9 mouse cellular contexts compared by ENCODE assay signal in the genomic region with DNA sequence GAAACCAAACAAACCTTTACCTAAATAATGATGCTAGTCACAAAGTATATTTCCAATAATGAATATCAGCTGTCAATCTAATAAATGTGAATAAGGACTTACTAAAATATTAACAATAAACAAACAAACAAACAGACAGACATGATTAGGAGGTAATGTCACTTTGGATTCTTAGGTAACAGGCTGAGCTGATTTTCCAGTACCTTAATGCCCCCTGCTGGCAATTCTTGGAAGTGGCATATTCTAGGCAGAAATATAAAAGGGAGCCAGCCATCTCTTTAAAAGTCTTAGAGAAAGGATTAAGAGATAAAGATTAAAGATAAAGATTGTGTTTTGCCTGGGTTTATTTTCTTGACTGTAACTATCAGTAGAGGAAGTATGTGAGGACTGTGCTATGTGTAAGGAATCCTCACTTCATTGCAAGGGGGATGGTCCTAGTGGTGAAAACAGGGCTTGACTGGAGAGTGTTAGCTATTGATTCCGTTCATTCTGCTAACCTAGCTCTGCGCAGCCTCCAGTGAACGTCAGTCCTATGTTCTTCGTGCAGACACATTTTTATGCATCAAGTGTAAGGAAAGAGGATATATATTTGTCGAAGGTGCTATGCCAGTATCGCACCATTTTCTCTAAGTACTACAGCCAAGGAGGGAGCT.
DNase-seq lines count a peak whose midpoint lies in the region; ATAC-seq and TF ChIP-seq lines count a peak whose summit lies in the region.
"Had no signal": no experiment of that assay in that cellular context is flagged by ENCODE, and none has a peak within 500 bp of the region (broad histone marks: within the 10 kb centered on the region; RNA-seq: fewer than 3 reads in every experiment).

No protein-coding gene starts in this region.

- no peak for ATAC-seq in heart, embryonic 12.5 days (ENCODE audit: insufficient number of reproducible peaks, low FRiP score)
- no peak for ATAC-seq in Patski

- no peak overlapping the region for H3K27ac ChIP-seq in heart, embryonic 12.5 days (ENCODE audit: poor library complexity, severe bottlenecking)
- H3K27ac ChIP-seq: limb, embryonic 15.5 days had no signal

- no peak overlapping the region for H3K4me3 ChIP-seq in heart, embryonic 12.5 days
- H3K4me3 ChIP-seq: limb, embryonic 15.5 days had no signal

- H3K9me3 ChIP-seq in heart, embryonic 12.5 days (replicated peaks) = no peaks in the 10 kb centered on the region
- H3K9me3 ChIP-seq: limb, embryonic 15.5 days had no signal

- H3K36me3 ChIP-seq in heart, embryonic 12.5 days = no peaks in the 10 kb centered on the region
- H3K36me3 ChIP-seq: limb, embryonic 15.5 days had no signal

- 43% methylated on average over 6 of the region's 6 CpGs for WGBS in heart, embryonic 12.5 days

- no peak overlapping the region for H3K4me2 ChIP-seq in heart, embryonic 12.5 days
- H3K4me2 ChIP-seq: limb, embryonic 15.5 days had no signal

- no peak overlapping the region for H3K9ac ChIP-seq in heart, embryonic 12.5 days
- H3K9ac ChIP-seq: limb, embryonic 15.5 days had no signal

- peak; percentile 6 for DNase-seq in heart, adult 8-10 months (ENCODE audit: low spot score)
- DNase-seq in Patski (ENCODE audit: low read depth, low spot score) = peak; percentile 2
- peak; percentile 62 to 71 for DNase-seq in cerebellum, postnatal 4 days (ENCODE audit: low spot score in 2 of 2)
- peak; percentile 13 to 29 for DNase-seq in heart, postnatal 36 days
- peak; percentile 80 to 82 for DNase-seq in layer of hippocampus, postnatal 10 days (ENCODE audit: low spot score in 2 of 2)
- DNase-seq in mesoderm, embryonic 11.5 days (ENCODE audit: low read depth, low spot score) = peak; percentile 61
- peak; percentile 81 for DNase-seq in right cerebral cortex, postnatal 4 days

- in situ Hi-C loops in Patski (cut with MboI; ENCODE audit: low pct_unique_long_range_greater_than_20kb) = loop anchor here (5.0 to 10.0 kb wide), 3 partner anchors 846 to 1849 kb away; no protein-coding TSS in a partner anchor

- intact Hi-C loops in heart, postnatal 36 days (cut with DNase I) = loop anchor here (2.0 to 5.0 kb wide), 3 partner anchors 846 to 1849 kb away; no protein-coding TSS in a partner anchor

- TF ChIP-seq CTCF in Patski (IDR thresholded peaks at IDR 0.05) = peak; percentile 61

- H3K4me1 ChIP-seq in heart, embryonic 12.5 days (replicated peaks) = no peaks in the 10 kb centered on the region
- H3K4me1 ChIP-seq: limb, embryonic 15.5 days had no signal

- H3K27me3 ChIP-seq in heart, embryonic 12.5 days (replicated peaks) = no peaks in the 10 kb centered on the region
- H3K27me3 ChIP-seq in Patski = no peaks in the 10 kb centered on the region
- H3K27me3 ChIP-seq: limb, embryonic 15.5 days had no signal

- POLR2A ChIA-PET in Patski (lab: Charles Lee) = no interaction called here

- CTCF ChIA-PET in Patski (lab: Charles Lee) = interaction anchor here (1.0 to 1.2 kb wide), 2 partner anchors 9 to 848 kb away, joined by 3 read pairs; no protein-coding TSS in a partner anchor

Comparison
In these comparisons a context has a peak if more than half of its experiments do, and no peak if none do; other contexts are left out.
1. DNase-seq: peak in every context shown above with its lines; median percentile 81 in layer of hippocampus, postnatal 10 days; 81 in right cerebral cortex, postnatal 4 days; 66 in cerebellum, postnatal 4 days; 61 in mesoderm, embryonic 11.5 days; 21 in heart, postnatal 36 days; 6 in heart, adult 8-10 months; 2 in Patski.